Mouse (Mus musculus): ENCODE measurements at regions not wholly inside any gene's neighbourhood (a gene's known extent, or its start where the extent isn't known, plus 50 kb on each side); places are given as distances from the start of the nearest gene placed in this dataset.

- no peak for DNase-seq (ENCODE audit: low spot score in 2 of 2)
Measured at GRCm38 (mm10) chr9:78881307-78881790, 266.0 kb downstream of the Cd109 start.

GRCm38 (mm10) chr9:78903211-78903610 lies 287.9 kb downstream of the Cd109 start:
- DNase-seq (ENCODE audit: low spot score in 2 of 2) = no peak

GRCm38 (mm10) chr9:78917336-78917735 lies 302.0 kb downstream of the Cd109 start:
- no peak for DNase-seq (ENCODE audit: low spot score in 2 of 2)

- no peak for DNase-seq (ENCODE audit: low spot score in 2 of 2)
Measured at GRCm38 (mm10) chr9:78925977-78926593, 310.7 kb downstream of the Cd109 start.

- no peak for DNase-seq (ENCODE audit: low spot score in 2 of 2)
Measured at GRCm38 (mm10) chr9:78941648-78942047, 326.3 kb downstream of the Cd109 start.

GRCm38 (mm10) chr9:78964813-78965212 lies 349.5 kb downstream of the Cd109 start:
- DNase-seq (ENCODE audit: low spot score in 2 of 2) = no peak

- no peak for DNase-seq (ENCODE audit: low spot score in 2 of 2)
Measured at GRCm38 (mm10) chr9:78965226-78965950, 350.0 kb downstream of the Cd109 start.

GRCm38 (mm10) chr9:78971731-78972130 lies 356.4 kb downstream of the Cd109 start:
- DNase-seq (ENCODE audit: low spot score in 2 of 2) = no peak

- DNase-seq (ENCODE audit: low spot score in 2 of 2) = peak; percentile 22 to 79
Measured at GRCm38 (mm10) chr9:78983734-78984133, 368.4 kb downstream of the Cd109 start.

- DNase-seq (ENCODE audit: low spot score in 2 of 2) = no peak
Measured at GRCm38 (mm10) chr9:78985184-78985864, 370.0 kb downstream of the Cd109 start.

GRCm38 (mm10) chr9:78991310-78991709 lies 376.0 kb downstream of the Cd109 start:
- DNase-seq (ENCODE audit: low spot score in 2 of 2) = no peak

- DNase-seq (ENCODE audit: low spot score in 2 of 2) = no peak
Measured at GRCm38 (mm10) chr9:79001081-79001480, 385.7 kb downstream of the Cd109 start.

- no peak for DNase-seq (ENCODE audit: low spot score in 2 of 2)
Measured at GRCm38 (mm10) chr9:79001930-79002329, 386.6 kb downstream of the Cd109 start.

- DNase-seq (ENCODE audit: low spot score in 2 of 2) = peak; percentile 64 to 85
Measured at GRCm38 (mm10) chr9:79004296-79004980, 389.1 kb downstream of the Cd109 start.

GRCm38 (mm10) chr9:79022291-79022690 lies 406.9 kb downstream of the Cd109 start:
- no peak for DNase-seq (ENCODE audit: low spot score in 2 of 2)

GRCm38 (mm10) chr9:79028234-79028633 lies 412.9 kb downstream of the Cd109 start:
- no peak for DNase-seq (ENCODE audit: low spot score in 2 of 2)

GRCm38 (mm10) chr9:79029456-79029855 lies 414.1 kb downstream of the Cd109 start:
- no peak for DNase-seq (ENCODE audit: low spot score in 2 of 2)

GRCm38 (mm10) chr9:79035677-79036076 lies 420.3 kb downstream of the Cd109 start:
- DNase-seq (ENCODE audit: low spot score in 2 of 2) = no peak

GRCm38 (mm10) chr9:79037054-79037453 lies 421.7 kb downstream of the Cd109 start:
- no peak for DNase-seq (ENCODE audit: low spot score in 2 of 2)

- DNase-seq (ENCODE audit: low spot score in 2 of 2) = no peak
Measured at GRCm38 (mm10) chr9:79038971-79039370, 423.6 kb downstream of the Cd109 start.

- DNase-seq (ENCODE audit: low spot score in 2 of 2) = no peak
Measured at GRCm38 (mm10) chr9:79044344-79044743, 429.0 kb downstream of the Cd109 start.

GRCm38 (mm10) chr9:79045314-79045713 lies 430.0 kb downstream of the Cd109 start:
- DNase-seq (ENCODE audit: low spot score in 2 of 2) = peak in 1 of 2 experiments; percentile 7

All from layer of hippocampus, adult 18-20 months (tissue).